Comparison of ENCODE assay signal across 14 mouse cellular contexts in the genomic region with DNA sequence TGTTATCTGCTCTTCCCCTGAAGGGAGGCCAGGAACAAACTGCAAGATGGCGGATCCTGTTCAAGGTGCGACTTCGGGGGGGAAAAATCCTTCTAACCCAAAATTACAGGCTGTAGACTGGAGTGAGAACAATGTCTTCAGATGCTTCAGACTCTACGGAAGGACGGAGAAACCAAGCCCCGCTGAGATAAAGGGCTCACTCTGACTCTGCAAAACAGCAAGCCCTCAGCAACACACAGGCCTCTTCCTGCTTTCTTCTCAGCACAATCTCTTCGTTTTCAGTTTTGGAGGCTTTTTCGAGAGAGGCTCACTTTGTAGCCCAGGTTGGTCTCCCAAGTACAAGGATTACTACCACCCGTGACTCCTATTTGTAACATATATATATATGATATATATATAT.
"Had no signal": no experiment of that assay in that cellular context is flagged by ENCODE, and none has a peak within 500 bp of the region (broad histone marks: within the 10 kb centered on the region; RNA-seq: fewer than 3 reads in every experiment).

No protein-coding gene starts in this region.

- H3K4me1 ChIP-seq: limb, embryonic 15.5 days; midbrain, embryonic 13.5 days had no signal

- H3K4me3 ChIP-seq: kidney, embryonic 15.5 days; left cerebral cortex, adult 2 months; limb, embryonic 15.5 days; midbrain, embryonic 13.5 days had no signal

- DNase-seq: kidney, adult 2 months; kidney, postnatal 14 days; lung, adult 2 months; lung, postnatal 36 days; right cerebral cortex, postnatal 25 days; thymus, adult 2 months; thymus, postnatal 36 days had no signal

- ATAC-seq: intestine, embryonic 16.5 days; lung, postnatal 0 days; midbrain, embryonic 13.5 days had no signal

- H3K27ac ChIP-seq: left cerebral cortex, adult 2 months; limb, embryonic 15.5 days; midbrain, embryonic 13.5 days; stomach, postnatal 0 days had no signal

- H3K27me3 ChIP-seq: kidney, embryonic 15.5 days; limb, embryonic 15.5 days; midbrain, embryonic 13.5 days had no signal

- H3K36me3 ChIP-seq: kidney, embryonic 15.5 days; limb, embryonic 15.5 days; midbrain, embryonic 13.5 days had no signal
